Mouse (Mus musculus) urinary bladder, postnatal 0 days (tissue): ENCODE measurements around the gene Pawr. TPM values are rescaled to one million over a fixed set of nuclear protein-coding genes. Genes with fewer than 3 reads are reported as not detected.

Experiments
- microRNA-seq: library from miRNA; unstranded; fragments of <30 nt; microRNA quantifications from one replicate; pipeline ENCODE4, GENCODE M21; 2016
- polyA plus RNA-seq: library from polyadenylated mRNA; unstranded; fragments of >200 nt; fragmentation: Nextera tagmentation; extraction: Ambion mirVana; gene quantifications from 2 replicates; pipeline ENCODE4 v1.2.1, GENCODE M21; 2015

Pawr gene
- 34.8 and 44.4 TPM in 2 replicates for polyA plus RNA-seq

DNA sequence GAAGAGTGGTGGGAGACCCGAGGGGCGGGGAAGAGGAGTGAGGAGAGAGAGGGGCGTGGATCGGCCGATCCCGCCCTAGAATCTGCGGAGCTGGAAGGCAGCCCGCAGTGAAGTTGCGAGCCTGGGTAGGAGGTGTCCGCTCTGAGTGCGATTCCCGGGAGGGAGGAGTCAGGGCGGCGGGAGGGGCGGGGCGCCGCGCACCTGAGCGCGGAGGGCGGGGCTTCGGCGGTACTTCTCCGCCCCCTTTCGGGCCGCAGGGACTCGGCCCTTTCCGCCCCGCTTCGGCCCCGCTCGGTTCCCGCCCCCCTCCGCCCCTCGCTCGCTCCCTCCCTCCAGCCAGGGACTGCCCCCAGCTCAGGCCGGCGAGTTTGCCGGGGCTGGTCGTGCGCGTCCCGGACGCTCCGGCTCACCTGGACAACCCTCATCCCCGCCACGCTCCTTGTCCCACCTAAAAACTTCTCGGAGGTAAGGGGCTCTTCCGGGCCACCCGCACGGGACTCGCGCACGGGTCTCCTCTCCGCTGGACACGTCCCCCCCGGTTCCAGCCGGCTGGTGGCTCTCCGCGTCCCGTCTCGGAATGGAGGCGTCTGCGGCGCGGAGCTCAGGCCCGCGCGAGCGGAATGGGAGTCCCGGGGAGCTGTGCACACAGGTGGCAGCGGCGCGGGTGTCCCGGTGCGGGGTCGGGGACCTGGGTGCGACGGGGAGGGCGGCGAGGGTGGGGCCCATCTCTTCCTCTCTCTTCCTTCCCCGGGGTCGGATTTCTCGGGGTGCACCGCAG is at the start of gene Pawr:
Gene Pawr, plus strand, starts transcription at position 338 of the 778 bp plus-strand sequence.

Small RNA genes lying within 50 kb of the gene (microRNA-seq; reads per million reads assigned to microRNA genes)
- not detected for gene Gm25591

Other genes with a start within 250 kb of the Pawr start
- gene Ppp1r12a, start 169.9 kb upstream of the Pawr start, polyA plus RNA-seq = 449 and 521 TPM in 2 replicates